Mouse (Mus musculus): Measurements from ENCODE around the gene Pip. TPM values are rescaled to one million over a fixed set of nuclear protein-coding genes. Genes with fewer than 3 reads are reported as not detected.

The Pip gene
- polyA plus RNA-seq (2017; shearing (Covaris generic)) = not detected

- no peak for ATAC-seq
Measured at GRCm38 (mm10) chr6:41847235-41847634, at the start of gene Pip. TSS of gene Pip (plus strand) at chr6:41847535.

- ATAC-seq = no peak
Measured at GRCm38 (mm10) chr6:41824086-41824485, 23.2 kb upstream of the Pip start.

- no peak for ATAC-seq
Measured at GRCm38 (mm10) chr6:41829516-41829915, 17.8 kb upstream of the Pip start.

- no peak for ATAC-seq
Measured at GRCm38 (mm10) chr6:41852689-41853088, 5.4 kb downstream of the Pip start, which contains the start of gene Sval2. TSS of gene Sval2 (plus strand) at chr6:41852989.

- no peak for ATAC-seq
Measured at GRCm38 (mm10) chr6:41864038-41864437, 16.7 kb downstream of the Pip start.

Other genes with a start within 250 kb of the Pip start
- 10 to 100 TPM; 12.2 to 16.1 TPM for gene Ephb6, start 242.1 kb upstream of the Pip start, polyA plus RNA-seq (2017; shearing (Covaris generic))
- under 1 TPM; 0.22 to 0.61 TPM for gene Trpv6, start 211.1 kb upstream of the Pip start, polyA plus RNA-seq (2017; shearing (Covaris generic))
- gene Trpv5, start 166.8 kb upstream of the Pip start, polyA plus RNA-seq (2017; shearing (Covaris generic)) = not detected
- not detected for gene Llcfc1, start 163.1 kb upstream of the Pip start, polyA plus RNA-seq (2017; shearing (Covaris generic))
- gene Kel, start 143.2 kb upstream of the Pip start, polyA plus RNA-seq (2017; shearing (Covaris generic)) = not detected
- gene Olfr459, start 72.4 kb upstream of the Pip start, polyA plus RNA-seq (2017; shearing (Covaris generic)) = under 1 TPM in 1 of 2 experiments, not detected in 1; 0.15 TPM
- gene Sval2, start 5.5 kb downstream of the Pip start, polyA plus RNA-seq (2017; shearing (Covaris generic)) = not detected
- not detected for gene Sval1, start 104.1 kb downstream of the Pip start, polyA plus RNA-seq (2017; shearing (Covaris generic))
- not detected for gene Sval3, start 120.6 kb downstream of the Pip start, polyA plus RNA-seq (2017; shearing (Covaris generic))
- not detected for gene Sva, start 190.9 kb downstream of the Pip start, polyA plus RNA-seq (2017; shearing (Covaris generic))